Mouse (Mus musculus): ENCODE results near the gene Gm4881. TPM values are rescaled to one million over a fixed set of nuclear protein-coding genes. Genes with fewer than 3 reads are reported as not detected.

Gm4881 gene
- polyA plus RNA-seq, 1 experiment from 2014 or later: not detected

DNA sequence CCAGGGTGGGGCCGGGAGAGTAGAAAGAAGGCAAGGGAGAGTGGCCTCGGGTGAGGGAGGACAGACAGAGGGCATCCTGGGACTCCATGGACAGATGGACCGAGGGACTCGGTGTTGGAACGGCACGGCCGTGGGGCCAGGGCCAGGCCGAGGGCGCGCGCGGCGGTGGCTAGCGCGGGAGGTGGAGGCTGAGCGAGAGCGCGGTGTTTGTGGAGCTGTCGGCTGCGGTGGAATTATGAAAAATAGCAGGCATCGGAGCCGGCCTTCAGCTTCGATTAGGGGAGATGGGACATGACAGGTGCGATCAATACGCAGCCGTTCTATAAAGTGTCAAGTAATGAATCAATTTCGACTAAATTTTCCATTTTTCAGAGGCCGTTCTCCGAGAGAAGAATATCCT is 4.5 kb upstream of the Gm4881 start:
- Histone ChIP-seq H3K4me3 (ENCODE audit: low read depth, low read length) (no peak overlapping the region), H3K27ac (ENCODE audit: low read depth) (no peak overlapping the region), H3K27me3 (ENCODE audit: insufficient read depth, low read length) (peaks cover 96% of the 10 kb centered on the region), H3K4me1 (ENCODE audit: insufficient read depth) (0 out of 2 replicates have a peak, but pooled peaks cover 3% of the 10 kb centered on the region), H3K4me2 (ENCODE audit: low read depth, low read length) (no peak overlapping the region), H3K36me3 (replicated peaks; ENCODE audit: insufficient read depth, low read length) (no peaks in the 10 kb centered on the region), H3K9ac (replicated peaks) (no peak overlapping the region), H3K9me3 (ENCODE audit: low read length) (no peaks in the 10 kb centered on the region)
- 5% methylated on average over 29 of the region's 29 CpGs for WGBS (ENCODE audit: insufficient replicate concordance)
- no peak for TF ChIP-seq EP300 (IDR thresholded peaks at IDR 0.05; ENCODE audit: low read depth)
- no peak for TF ChIP-seq CTCF (IDR thresholded peaks at IDR 0.05; ENCODE audit: low read depth)
- no peak for ATAC-seq
- DNase-seq: no peak

DNA sequence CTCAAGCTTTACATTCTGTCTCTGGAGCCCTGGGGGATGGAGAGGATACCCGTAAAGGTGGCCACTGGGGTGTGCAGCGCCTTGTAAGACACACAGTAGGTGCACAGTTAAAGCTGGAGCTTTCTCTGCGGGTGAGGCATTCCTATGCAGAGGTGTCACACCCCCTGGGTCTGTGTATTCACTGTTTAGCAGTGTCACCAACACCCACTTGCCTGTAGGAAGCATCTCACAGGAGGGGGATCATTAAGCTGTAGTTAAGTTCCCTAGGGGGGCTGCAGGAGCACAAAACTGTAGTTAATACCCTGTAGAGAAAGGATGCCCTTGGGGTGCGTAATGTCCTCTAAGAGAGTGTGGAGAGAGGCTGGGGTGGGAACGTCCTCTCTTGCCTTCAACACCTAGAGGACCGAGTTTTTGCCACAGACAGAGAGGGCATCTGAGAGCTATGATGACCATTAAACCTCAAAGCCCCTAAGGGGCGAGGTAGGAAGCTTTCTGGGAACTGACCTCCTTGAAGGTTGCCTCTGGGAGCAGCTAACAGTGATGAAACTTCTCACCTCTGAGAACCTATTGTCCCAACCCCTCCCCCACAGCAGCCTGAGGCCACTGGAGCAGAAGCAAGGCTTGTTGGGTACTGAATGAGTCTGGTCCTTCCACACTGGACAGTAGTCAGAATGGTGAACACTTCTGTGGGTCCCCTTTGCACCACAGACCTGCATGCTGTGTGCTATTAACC is 3.2 kb upstream of the Gm4881 start:
- no peak for DNase-seq

DNA sequence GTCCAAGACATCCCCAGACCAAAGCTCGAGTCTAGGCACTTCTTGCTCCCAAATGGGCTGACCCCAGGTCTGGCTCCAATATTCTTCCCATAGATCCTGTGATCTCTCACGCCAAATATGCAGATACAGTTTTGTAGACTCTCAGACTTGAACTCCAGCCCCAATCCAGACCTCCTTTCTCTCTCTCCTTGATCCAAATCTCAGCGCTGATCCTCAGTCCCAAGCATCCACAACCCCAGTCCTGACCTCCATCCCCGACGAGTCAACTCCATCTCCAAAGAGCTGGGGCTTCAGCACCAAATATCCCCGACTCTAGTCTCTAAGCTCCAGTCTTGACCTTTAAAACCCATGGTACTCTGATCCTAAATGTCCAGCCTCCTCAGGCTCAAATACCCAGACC is 653 bp downstream of the Gm4881 start:
- no peak overlapping the region for H3K4me3 ChIP-seq (ENCODE audit: low read depth, low read length)
- TF ChIP-seq CTCF (IDR thresholded peaks at IDR 0.05; ENCODE audit: low read depth) (no peak), EP300 (IDR thresholded peaks at IDR 0.05; ENCODE audit: low read depth) (no peak)
- H3K4me1 ChIP-seq (ENCODE audit: insufficient read depth): 0 out of 2 replicates have a peak, but pooled peaks cover 3% of the 10 kb centered on the region
- H3K9ac ChIP-seq (replicated peaks): no peak overlapping the region
- ATAC-seq: no peak
- no peak overlapping the region for H3K27ac ChIP-seq (ENCODE audit: low read depth)
- peaks cover 79% of the 10 kb centered on the region for H3K27me3 ChIP-seq (ENCODE audit: insufficient read depth, low read length)
- DNase-seq: no peak
- H3K4me2 ChIP-seq (ENCODE audit: low read depth, low read length): no peak overlapping the region
- no peaks in the 10 kb centered on the region for H3K36me3 ChIP-seq (replicated peaks; ENCODE audit: insufficient read depth, low read length)
- H3K9me3 ChIP-seq (ENCODE audit: low read length): no peaks in the 10 kb centered on the region
- 3% methylated on average over 6 of the region's 6 CpGs for WGBS (ENCODE audit: insufficient replicate concordance)

More for the DNA sequence above, 3.2 kb upstream of the Gm4881 start:
- Histone ChIP-seq H3K27ac (ENCODE audit: low read depth) (no peak overlapping the region), H3K4me2 (ENCODE audit: low read depth, low read length) (no peak overlapping the region), H3K27me3 (ENCODE audit: insufficient read depth, low read length) (peaks cover 99% of the 10 kb centered on the region), H3K4me3 (ENCODE audit: low read depth, low read length) (no peak overlapping the region), H3K4me1 (ENCODE audit: insufficient read depth) (0 out of 2 replicates have a peak, but pooled peaks cover 3% of the 10 kb centered on the region), H3K9ac (replicated peaks) (no peak overlapping the region), H3K36me3 (replicated peaks; ENCODE audit: insufficient read depth, low read length) (no peaks in the 10 kb centered on the region), H3K9me3 (ENCODE audit: low read length) (no peaks in the 10 kb centered on the region)
- no peak for ATAC-seq
- no peak for TF ChIP-seq CTCF (IDR thresholded peaks at IDR 0.05; ENCODE audit: low read depth)
- TF ChIP-seq EP300 (IDR thresholded peaks at IDR 0.05; ENCODE audit: low read depth): no peak
- WGBS (ENCODE audit: insufficient replicate concordance): 7% methylated on average over 7 of the region's 7 CpGs

DNA sequence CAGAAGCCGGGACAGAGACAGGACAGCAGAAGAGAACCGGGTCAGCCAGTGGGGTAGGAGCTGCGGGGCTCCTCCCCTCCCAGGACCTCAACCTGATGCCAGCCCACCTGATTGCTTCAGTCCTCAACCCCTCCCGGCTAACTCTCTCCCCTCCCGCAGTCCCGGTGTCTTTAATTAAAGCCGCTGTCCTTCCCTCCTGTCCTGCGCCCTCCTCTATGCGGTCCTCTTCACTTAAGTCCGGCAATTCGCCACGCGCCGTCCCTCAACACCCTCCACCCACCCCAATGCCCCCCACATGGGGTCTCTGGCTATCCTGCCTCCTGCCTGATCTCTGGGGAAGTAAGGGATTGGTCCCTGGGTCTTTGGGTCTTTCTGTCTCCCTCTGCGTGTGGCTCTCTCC is 12.6 kb downstream of the Gm4881 start:
- TF ChIP-seq EP300 (IDR thresholded peaks at IDR 0.05; ENCODE audit: low read depth) (no peak), CTCF (IDR thresholded peaks at IDR 0.05; ENCODE audit: low read depth) (no peak)
- H3K4me3 ChIP-seq (ENCODE audit: low read depth, low read length): no peak overlapping the region
- ATAC-seq: no peak
- peaks cover 64% of the 10 kb centered on the region for H3K27me3 ChIP-seq (ENCODE audit: insufficient read depth, low read length)
- H3K9ac ChIP-seq (replicated peaks): no peak overlapping the region
- H3K4me2 ChIP-seq (ENCODE audit: low read depth, low read length): no peak overlapping the region
- H3K27ac ChIP-seq (ENCODE audit: low read depth): no peak overlapping the region
- H3K36me3 ChIP-seq (replicated peaks; ENCODE audit: insufficient read depth, low read length): no peaks in the 10 kb centered on the region
- no peaks in the 10 kb centered on the region for H3K9me3 ChIP-seq (ENCODE audit: low read length)
- no peak for DNase-seq
- H3K4me1 ChIP-seq (ENCODE audit: insufficient read depth): no peaks in the 10 kb centered on the region
- 1% methylated on average over 12 of the region's 15 CpGs for WGBS (ENCODE audit: insufficient replicate concordance)

DNA sequence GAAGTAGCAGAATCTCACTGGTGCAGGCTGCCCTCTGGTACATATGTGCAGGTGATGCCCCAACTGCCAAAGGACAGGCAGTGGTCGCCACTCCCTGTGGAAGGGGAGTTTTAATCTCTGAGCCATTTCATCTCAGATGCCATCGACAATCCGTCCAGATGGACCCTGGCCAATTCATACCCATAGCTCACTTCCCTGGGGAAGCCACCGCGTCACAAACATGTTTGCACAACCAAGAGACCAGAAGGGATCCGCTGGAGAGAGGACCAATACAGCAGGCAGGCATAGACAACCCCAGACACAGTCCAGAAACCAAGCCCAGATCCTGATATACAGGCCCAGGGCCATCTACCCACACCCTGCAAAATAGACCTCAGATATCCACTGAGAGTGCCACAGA is 13.8 kb downstream of the Gm4881 start:
- Histone ChIP-seq H3K9me3 (ENCODE audit: low read length) (no peaks in the 10 kb centered on the region), H3K4me1 (ENCODE audit: insufficient read depth) (no peaks in the 10 kb centered on the region), H3K27ac (ENCODE audit: low read depth) (no peak overlapping the region), H3K36me3 (replicated peaks; ENCODE audit: insufficient read depth, low read length) (peaks cover 9% of the 10 kb centered on the region; the same call in 1 of the 2 replicates), H3K4me2 (ENCODE audit: low read depth, low read length) (no peak overlapping the region), H3K9ac (replicated peaks) (no peak overlapping the region), H3K27me3 (ENCODE audit: insufficient read depth, low read length) (peaks cover 59% of the 10 kb centered on the region), H3K4me3 (ENCODE audit: low read depth, low read length) (no peak overlapping the region)
- TF ChIP-seq CTCF (IDR thresholded peaks at IDR 0.05; ENCODE audit: low read depth) (no peak), EP300 (IDR thresholded peaks at IDR 0.05; ENCODE audit: low read depth) (no peak)
- ATAC-seq (no peak), DNase-seq (no peak)
- 39% methylated on average over 6 of the region's 6 CpGs for WGBS (ENCODE audit: insufficient replicate concordance)

DNA sequence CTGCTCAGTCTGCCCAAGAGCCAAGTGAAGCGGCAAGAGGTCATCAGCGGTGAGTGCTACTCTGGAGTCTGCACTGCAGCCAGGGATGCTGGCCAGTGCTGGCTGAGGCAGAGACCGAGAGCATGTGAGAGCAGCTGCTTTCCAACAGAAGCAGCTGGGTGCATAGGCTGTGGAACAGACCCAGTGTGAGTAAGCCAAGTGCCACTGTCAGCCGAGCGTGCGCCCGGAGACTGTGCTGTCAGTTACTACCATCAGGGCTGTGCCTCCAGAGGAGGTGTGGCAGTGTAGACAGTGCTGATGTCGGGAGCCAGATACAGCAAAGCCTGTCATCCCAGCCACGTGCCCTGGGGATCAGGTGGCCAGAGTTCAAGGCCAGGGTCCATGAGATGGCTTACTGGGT is 24.6 kb downstream of the Gm4881 start:
- H3K4me1 ChIP-seq (ENCODE audit: insufficient read depth): no peaks in the 10 kb centered on the region
- DNase-seq: no peak
- TF ChIP-seq EP300 (IDR thresholded peaks at IDR 0.05; ENCODE audit: low read depth) (no peak), CTCF (IDR thresholded peaks at IDR 0.05; ENCODE audit: low read depth) (no peak)
- WGBS (ENCODE audit: insufficient replicate concordance): 80% methylated on average over 9 of the region's 9 CpGs
- no peak overlapping the region for H3K4me2 ChIP-seq (ENCODE audit: low read depth, low read length)
- H3K9me3 ChIP-seq (ENCODE audit: low read length): no peaks in the 10 kb centered on the region
- ATAC-seq: peak; percentile 67
- no peak overlapping the region for H3K27ac ChIP-seq (ENCODE audit: low read depth)
- H3K9ac ChIP-seq (replicated peaks): no peak overlapping the region
- no peaks in the 10 kb centered on the region for H3K27me3 ChIP-seq (ENCODE audit: insufficient read depth, low read length)
- H3K4me3 ChIP-seq (ENCODE audit: low read depth, low read length): no peak overlapping the region
- peaks cover 73% of the 10 kb centered on the region for H3K36me3 ChIP-seq (replicated peaks; ENCODE audit: insufficient read depth, low read length)

Measured in liver, postnatal 0 days (tissue).